In genomic region chr2:92374514-92374913, GRCm38 (mm10) we compare ENCODE assay signal across 8 mouse cellular contexts. TPM values are rescaled to one million over a fixed set of nuclear protein-coding genes. Genes with fewer than 3 reads are reported as not detected.
A peak's percentile ranks its signal among the peaks of the same experiment; 100 is the strongest.
DNase-seq lines count a peak whose midpoint lies in the region; ATAC-seq lines count a peak whose summit lies in the region.

TSS of gene Pex16 (plus strand) at chr2:92374676.
TSS of gene Large2 (minus strand) at chr2:92374869.

- WGBS in neural tube, embryonic 11.5 days = 3% methylated on average over 16 of the region's 16 CpGs
- WGBS in kidney, embryonic 15.5 days = 2% methylated on average over 16 of the region's 16 CpGs
- under 1% methylated on average over 16 of the region's 16 CpGs for WGBS in lung, embryonic 15.5 days

- ATAC-seq in neural tube, embryonic 11.5 days (ENCODE audit: insufficient read depth, low FRiP score, low TSS enrichment) = no peak
- ATAC-seq in kidney, embryonic 15.5 days (replicated peaks; ENCODE audit: low FRiP score) = no peak
- ATAC-seq in lung, embryonic 15.5 days (ENCODE audit: borderline replicate concordance, extremely low read depth, low FRiP score, low TSS enrichment) = peak; percentile 16; the same call in 1 of the 2 replicates

- H3K27me3 ChIP-seq in neural tube, embryonic 11.5 days (ENCODE audit: control insufficient read depth, insufficient read depth, low read length) = peaks cover 9% of the 10 kb centered on the region
- peaks cover 28% of the 10 kb centered on the region for H3K27me3 ChIP-seq in kidney, embryonic 15.5 days
- peaks cover 28% of the 10 kb centered on the region for H3K27me3 ChIP-seq in lung, embryonic 15.5 days

- no peaks in the 10 kb centered on the region for H3K9me3 ChIP-seq in neural tube, embryonic 11.5 days (ENCODE audit: control insufficient read depth, low read length)
- H3K9me3 ChIP-seq in kidney, embryonic 15.5 days (replicated peaks) = no peaks in the 10 kb centered on the region
- H3K9me3 ChIP-seq in lung, embryonic 15.5 days = no peaks in the 10 kb centered on the region

- H3K9ac ChIP-seq in neural tube, embryonic 11.5 days (ENCODE audit: low read length) = peak within 1 kb of the TSS; percentile 55
- peak within 1 kb of the TSS; percentile 74 for H3K9ac ChIP-seq in kidney, embryonic 15.5 days
- peak within 1 kb of the TSS; percentile 69 for H3K9ac ChIP-seq in lung, embryonic 15.5 days

- H3K4me2 ChIP-seq in neural tube, embryonic 11.5 days (ENCODE audit: low read depth) = peak within 1 kb of the TSS; percentile 74
- peak within 1 kb of the TSS; percentile 83 for H3K4me2 ChIP-seq in kidney, embryonic 15.5 days
- peak within 1 kb of the TSS; percentile 96 for H3K4me2 ChIP-seq in lung, embryonic 15.5 days

- H3K36me3 ChIP-seq in neural tube, embryonic 11.5 days (ENCODE audit: control insufficient read depth, insufficient read depth, low read length) = peaks cover 3% of the 10 kb centered on the region
- H3K36me3 ChIP-seq in kidney, embryonic 15.5 days = peaks cover 26% of the 10 kb centered on the region
- peaks cover 20% of the 10 kb centered on the region; the same call in 1 of the 2 replicates for H3K36me3 ChIP-seq in lung, embryonic 15.5 days

- H3K4me3 ChIP-seq in neural tube, embryonic 11.5 days (ENCODE audit: low read depth, low read length) = peak within 1 kb of the TSS; percentile 59
- H3K4me3 ChIP-seq in kidney, embryonic 15.5 days (replicated peaks) = peak within 1 kb of the TSS; percentile 60
- H3K4me3 ChIP-seq in lung, embryonic 15.5 days = peak within 1 kb of the TSS; percentile 88

- H3K4me1 ChIP-seq in neural tube, embryonic 11.5 days (ENCODE audit: control insufficient read depth, insufficient read depth, low read length) = peaks cover 23% of the 10 kb centered on the region
- peaks cover 64% of the 10 kb centered on the region for H3K4me1 ChIP-seq in kidney, embryonic 15.5 days
- H3K4me1 ChIP-seq in lung, embryonic 15.5 days = peaks cover 55% of the 10 kb centered on the region

- DNase-seq in neural tube, embryonic 11.5 days (ENCODE audit: low spot score) = peak; percentile 40
- DNase-seq in neural tube, embryonic 10.5 days (ENCODE audit: extremely low spot score, low spot score) = no peak
- DNase-seq in c-Kit-positive CD71-positive TER-119-positive erythroid progenitor cells, embryonic 14.5 days (ENCODE audit: low spot score) = peak; percentile 53
- DNase-seq in gonadal fat pad, adult 2 months (ENCODE audit: low read depth) = no peak
- DNase-seq in right cerebral cortex, postnatal 14 days = peak; percentile 43
- no peak for DNase-seq in layer of hippocampus, adult 9-10 months (ENCODE audit: low spot score)

- H3K27ac ChIP-seq in neural tube, embryonic 11.5 days (ENCODE audit: low read depth, low read length) = peak within 1 kb of the TSS; percentile 63
- peak within 1 kb of the TSS; percentile 97 for H3K27ac ChIP-seq in kidney, embryonic 15.5 days
- peak within 1 kb of the TSS; percentile 95 for H3K27ac ChIP-seq in lung, embryonic 15.5 days

RNA-seq across cellular contexts. Expression of gene Pex16, which starts in this region (rescaled TPM):
- polyA plus RNA-seq in neural tube, embryonic 11.5 days (2014; fragmentation: Nextera tagmentation; extraction: Ambion mirVana) = 21.5 and 22.4 TPM in 2 replicates
- 96.0 and 180 TPM in 2 replicates for polyA plus RNA-seq in gonadal fat pad, adult 2 months (2012; rRNA removed)
- polyA plus RNA-seq in kidney, embryonic 15.5 days (2015; fragmentation: Nextera tagmentation; extraction: Ambion mirVana) = 24.7 and 29.5 TPM in 2 replicates
- 23.8 and 24.0 TPM in 2 replicates for polyA plus RNA-seq in lung, embryonic 15.5 days (2015; fragmentation: Nextera tagmentation; extraction: Ambion mirVana)

RNA-seq across cellular contexts. Expression of gene Large2, which starts in this region (rescaled TPM):
- 3.0 and 4.9 TPM in 2 replicates for polyA plus RNA-seq in neural tube, embryonic 11.5 days (2014; fragmentation: Nextera tagmentation; extraction: Ambion mirVana)
- polyA plus RNA-seq in gonadal fat pad, adult 2 months (2012; rRNA removed) = 22.6 and 27.0 TPM in 2 replicates
- polyA plus RNA-seq in kidney, embryonic 15.5 days (2015; fragmentation: Nextera tagmentation; extraction: Ambion mirVana) = 26.0 and 29.5 TPM in 2 replicates
- 17.0 and 18.7 TPM in 2 replicates for polyA plus RNA-seq in lung, embryonic 15.5 days (2015; fragmentation: Nextera tagmentation; extraction: Ambion mirVana)

Comparison
In these comparisons a context has a peak if more than half of its experiments do, and no peak if none do; other contexts are left out.
1. DNase-seq: peak in neural tube, embryonic 11.5 days (single experiment), c-Kit-positive CD71-positive TER-119-positive erythroid progenitor cells, embryonic 14.5 days (single experiment) and right cerebral cortex, postnatal 14 days (single experiment); none in neural tube, embryonic 10.5 days (single experiment), gonadal fat pad, adult 2 months (single experiment) and layer of hippocampus, adult 9-10 months (single experiment).
2. Peak in every context shown above with its lines, with median percentiles within 50 percentile points of each other: H3K27ac ChIP-seq, H3K4me2 ChIP-seq, H3K4me3 ChIP-seq and H3K9ac ChIP-seq.